Mouse (Mus musculus): ENCODE results near the gene Dennd1c. TPM values are rescaled to one million over a fixed set of nuclear protein-coding genes. Genes with fewer than 3 reads are reported as not detected.
A peak's percentile ranks its signal among the peaks of the same experiment; 100 is the strongest.

The Dennd1c gene
- 5.1 and 6.1 TPM in 2 replicates for polyA plus RNA-seq (2012; rRNA removed)

- DNase-seq (ENCODE audit: low spot score) = no peak
Measured at GRCm38 (mm10) chr17:57078336-57078735, at the start of gene Dennd1c. Gene Dennd1c (minus strand): TSS chr17:57078514.

- no peak for DNase-seq (ENCODE audit: low spot score)
Measured at GRCm38 (mm10) chr17:57125853-57126622, 47.7 kb upstream of the Dennd1c start.

GRCm38 (mm10) chr17:57124792-57125191 is 46.5 kb upstream of the Dennd1c start:
- DNase-seq (ENCODE audit: low spot score) = no peak

- DNase-seq (ENCODE audit: low spot score) = no peak
Measured at GRCm38 (mm10) chr17:57123192-57124118, 45.1 kb upstream of the Dennd1c start.

- no peak for DNase-seq (ENCODE audit: low spot score)
Measured at GRCm38 (mm10) chr17:57121856-57122255, 43.5 kb upstream of the Dennd1c start.

- DNase-seq (ENCODE audit: low spot score) = no peak
Measured at GRCm38 (mm10) chr17:57118524-57119349, 40.4 kb upstream of the Dennd1c start.

- DNase-seq (ENCODE audit: low spot score) = no peak
Measured at GRCm38 (mm10) chr17:57116801-57117200, 38.5 kb upstream of the Dennd1c start.

GRCm38 (mm10) chr17:57112768-57113474 is 34.6 kb upstream of the Dennd1c start:
- no peak for DNase-seq (ENCODE audit: low spot score)

- DNase-seq (ENCODE audit: low spot score) = no peak
Measured at GRCm38 (mm10) chr17:57110005-57110404, 31.7 kb upstream of the Dennd1c start.

GRCm38 (mm10) chr17:57108666-57109171 is 30.4 kb upstream of the Dennd1c start:
- no peak for DNase-seq (ENCODE audit: low spot score)

GRCm38 (mm10) chr17:57108040-57108665 is 29.8 kb upstream of the Dennd1c start:
- no peak for DNase-seq (ENCODE audit: low spot score)

GRCm38 (mm10) chr17:57107064-57107463 is 28.8 kb upstream of the Dennd1c start:
- no peak for DNase-seq (ENCODE audit: low spot score)

- DNase-seq (ENCODE audit: low spot score) = no peak
Measured at GRCm38 (mm10) chr17:57106035-57106368, 27.7 kb upstream of the Dennd1c start.

- no peak for DNase-seq (ENCODE audit: low spot score)
Measured at GRCm38 (mm10) chr17:57105181-57106034, 27.1 kb upstream of the Dennd1c start, which contains the start of gene Tnfsf9. Gene Tnfsf9 (plus strand): TSS chr17:57105325.

- DNase-seq (ENCODE audit: low spot score) = no peak
Measured at GRCm38 (mm10) chr17:57104496-57104895, 26.2 kb upstream of the Dennd1c start.

GRCm38 (mm10) chr17:57102276-57102675 is 24.0 kb upstream of the Dennd1c start:
- DNase-seq (ENCODE audit: low spot score) = no peak

- no peak for DNase-seq (ENCODE audit: low spot score)
Measured at GRCm38 (mm10) chr17:57099629-57100325, 21.5 kb upstream of the Dennd1c start.

GRCm38 (mm10) chr17:57098321-57098720 is 20.0 kb upstream of the Dennd1c start:
- DNase-seq (ENCODE audit: low spot score) = no peak

- DNase-seq (ENCODE audit: low spot score) = peak; percentile 73
Measured at GRCm38 (mm10) chr17:57096623-57096920, 18.3 kb upstream of the Dennd1c start.
